Mouse (Mus musculus): ENCODE data around the gene Atp8b4. TPM values are rescaled to one million over a fixed set of nuclear protein-coding genes. Genes with fewer than 3 reads are reported as not detected.

Gene Atp8b4
- polyA plus RNA-seq, 1 experiment from 2014 or later: 1.3 TPM

DNA sequence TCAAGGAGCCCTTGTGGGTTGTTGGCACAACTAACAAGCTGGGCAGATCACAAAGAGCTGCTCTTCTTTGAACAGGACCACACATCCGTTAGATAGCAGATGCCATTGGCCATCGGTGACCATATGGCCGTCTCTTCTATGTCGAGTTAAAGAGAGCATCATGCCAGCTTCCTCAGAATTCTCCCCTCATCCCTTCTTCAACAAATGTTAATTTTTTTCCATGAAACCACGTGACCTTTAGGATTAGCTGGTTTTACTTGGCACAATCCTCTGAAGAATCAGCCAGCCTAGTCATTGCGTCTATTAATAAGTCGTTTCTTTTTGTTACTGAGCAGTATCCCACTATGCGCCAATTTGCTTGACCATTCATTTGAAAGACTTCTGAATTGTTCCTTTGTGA, 75.8 kb downstream of the Atp8b4 start:
- 76% methylated on average over 8 of the region's 8 CpGs for WGBS
- no peaks in the 10 kb centered on the region for H3K9me3 ChIP-seq
- ATAC-seq (ENCODE audit: insufficient read depth, low FRiP score, low read depth): no peak

DNA sequence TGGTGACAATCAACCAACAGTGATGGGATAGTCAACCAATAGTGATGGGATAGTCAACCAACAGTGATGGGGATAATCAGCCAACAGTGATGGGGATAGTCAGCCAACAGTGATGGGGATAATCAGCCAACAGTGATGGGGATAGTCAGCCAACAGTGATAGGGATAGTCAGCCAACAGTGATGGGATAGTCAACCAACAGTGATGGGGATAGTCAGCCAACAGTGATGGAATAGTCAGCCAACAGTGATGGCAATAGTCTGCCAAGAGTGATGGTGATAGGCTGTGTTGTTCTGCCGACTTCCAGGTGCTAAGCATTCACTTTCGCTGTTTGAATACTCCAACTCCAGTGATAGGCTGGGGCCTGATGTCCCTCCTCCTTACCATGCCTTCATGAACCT, 79.6 kb downstream of the Atp8b4 start:
- Histone ChIP-seq H3K27me3 (replicated peaks) (no peaks in the 10 kb centered on the region), H3K4me1 (no peaks in the 10 kb centered on the region), H3K9me3 (no peaks in the 10 kb centered on the region), H3K9ac (no peak overlapping the region), H3K27ac (no peak overlapping the region), H3K36me3 (no peaks in the 10 kb centered on the region), H3K4me2 (no peak overlapping the region), H3K4me3 (replicated peaks) (no peak overlapping the region)
- no peak for ATAC-seq (ENCODE audit: insufficient read depth, low FRiP score, low read depth)
- WGBS: 85% methylated on average over 2 of the region's 2 CpGs

More for the DNA sequence above, 75.8 kb downstream of the Atp8b4 start:
- no peak overlapping the region for H3K27ac ChIP-seq
- no peak overlapping the region for H3K9ac ChIP-seq
- no peaks in the 10 kb centered on the region for H3K4me1 ChIP-seq
- no peak overlapping the region for H3K4me2 ChIP-seq
- no peak overlapping the region for H3K4me3 ChIP-seq (replicated peaks)
- no peaks in the 10 kb centered on the region for H3K27me3 ChIP-seq (replicated peaks)
- H3K36me3 ChIP-seq: no peaks in the 10 kb centered on the region

DNA sequence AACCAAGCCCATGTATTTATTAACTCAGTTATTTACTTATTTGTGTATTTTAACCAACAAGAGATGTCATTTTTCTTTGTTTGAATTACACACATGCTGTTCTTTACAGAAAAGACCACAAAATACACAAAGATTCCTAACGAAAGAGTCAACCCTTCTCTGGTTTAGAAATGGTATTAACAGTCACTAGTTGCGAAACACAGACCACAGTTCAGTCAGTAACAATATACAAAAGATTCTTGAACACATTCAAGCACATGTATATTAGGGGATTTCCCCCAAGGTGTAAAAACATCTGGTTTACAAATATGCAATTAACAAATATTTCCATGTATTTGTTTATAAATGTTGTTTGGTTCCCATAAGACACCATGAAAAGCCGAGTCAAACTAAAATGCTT, 81.6 kb downstream of the Atp8b4 start:
- Histone ChIP-seq H3K27ac (no peak overlapping the region), H3K4me3 (replicated peaks) (no peak overlapping the region), H3K9me3 (no peaks in the 10 kb centered on the region), H3K27me3 (replicated peaks) (no peaks in the 10 kb centered on the region), H3K36me3 (no peaks in the 10 kb centered on the region), H3K9ac (no peak overlapping the region), H3K4me2 (no peak overlapping the region), H3K4me1 (no peaks in the 10 kb centered on the region)
- 82% methylated on average over 3 of the region's 3 CpGs for WGBS
- no peak for ATAC-seq (ENCODE audit: insufficient read depth, low FRiP score, low read depth)

- Histone ChIP-seq H3K4me1 (no peaks in the 10 kb centered on the region), H3K4me3 (replicated peaks) (no peak overlapping the region), H3K27me3 (replicated peaks) (no peaks in the 10 kb centered on the region), H3K9me3 (no peaks in the 10 kb centered on the region), H3K27ac (no peak overlapping the region), H3K36me3 (no peaks in the 10 kb centered on the region), H3K9ac (no peak overlapping the region), H3K4me2 (no peak overlapping the region)
- no peak for ATAC-seq (ENCODE audit: insufficient read depth, low FRiP score, low read depth)
- 66% methylated on average over 2 of the region's 2 CpGs for WGBS
Observed at GRCm38 (mm10) chr2:126416772-126417171, 83.7 kb downstream of the Atp8b4 start.

GRCm38 (mm10) chr2:126415981-126416380, 84.5 kb downstream of the Atp8b4 start:
- Histone ChIP-seq H3K27ac (no peak overlapping the region), H3K4me1 (no peaks in the 10 kb centered on the region), H3K9ac (no peak overlapping the region), H3K27me3 (replicated peaks) (no peaks in the 10 kb centered on the region), H3K9me3 (no peaks in the 10 kb centered on the region), H3K4me2 (no peak overlapping the region), H3K4me3 (replicated peaks) (no peak overlapping the region), H3K36me3 (no peaks in the 10 kb centered on the region)
- WGBS: 73% methylated on average over 4 of the region's 4 CpGs
- no peak for ATAC-seq (ENCODE audit: insufficient read depth, low FRiP score, low read depth)

- H3K36me3 ChIP-seq: no peaks in the 10 kb centered on the region
- H3K9me3 ChIP-seq: no peaks in the 10 kb centered on the region
- H3K4me2 ChIP-seq: no peak overlapping the region
- H3K4me1 ChIP-seq: no peaks in the 10 kb centered on the region
- ATAC-seq (ENCODE audit: insufficient read depth, low FRiP score, low read depth): no peak
- no peak overlapping the region for H3K9ac ChIP-seq
- H3K27me3 ChIP-seq (replicated peaks): no peaks in the 10 kb centered on the region
- no peak overlapping the region for H3K27ac ChIP-seq
- no peak overlapping the region for H3K4me3 ChIP-seq (replicated peaks)
Observed at GRCm38 (mm10) chr2:126412759-126413158, 87.7 kb downstream of the Atp8b4 start.

DNA sequence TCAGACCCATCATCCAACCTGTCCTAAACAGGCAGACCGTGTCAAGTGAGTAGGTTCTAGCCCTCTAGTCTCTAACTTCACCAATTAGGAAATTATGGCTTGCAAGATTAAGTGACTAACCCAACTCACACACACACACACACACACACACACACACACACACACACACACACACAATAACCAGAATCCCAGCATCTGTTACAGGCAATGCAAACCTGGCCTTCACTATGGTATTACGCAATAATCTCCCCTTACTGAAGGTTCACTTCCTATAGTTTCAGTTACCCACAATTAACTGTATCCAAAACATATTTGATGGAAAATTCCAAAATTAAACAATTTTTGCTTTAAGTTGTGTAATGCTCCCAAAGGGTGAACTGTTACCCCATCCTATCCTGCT, 101.0 kb downstream of the Atp8b4 start:
- no peak for ATAC-seq (ENCODE audit: insufficient read depth, low FRiP score, low read depth)
- Histone ChIP-seq H3K9me3 (no peaks in the 10 kb centered on the region), H3K4me3 (replicated peaks) (no peak overlapping the region), H3K27ac (no peak overlapping the region), H3K4me1 (no peaks in the 10 kb centered on the region), H3K4me2 (no peak overlapping the region), H3K27me3 (replicated peaks) (no peaks in the 10 kb centered on the region), H3K36me3 (no peaks in the 10 kb centered on the region), H3K9ac (no peak overlapping the region)
- WGBS: 92% methylated on average over 2 of the region's 2 CpGs

DNA sequence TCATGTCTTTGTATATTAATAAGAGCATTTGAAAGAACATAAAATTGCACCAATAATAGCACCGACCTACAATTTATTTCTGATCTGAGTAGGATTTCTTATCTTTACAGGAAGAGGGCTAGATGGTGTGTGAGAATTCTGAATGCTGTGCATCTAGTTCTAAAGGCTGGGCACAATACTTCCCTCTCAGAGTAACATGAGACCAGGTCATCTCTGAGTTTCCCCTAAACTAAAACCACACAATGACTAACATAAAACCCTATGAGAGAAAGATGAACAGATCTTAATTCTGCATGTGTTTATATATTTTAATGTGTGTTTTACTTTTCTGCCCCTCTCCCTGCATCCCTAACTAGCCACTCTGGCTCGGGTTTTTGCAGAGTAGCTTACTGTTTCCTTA, 101.5 kb downstream of the Atp8b4 start:
- ATAC-seq (ENCODE audit: insufficient read depth, low FRiP score, low read depth): no peak
- no peaks in the 10 kb centered on the region for H3K27me3 ChIP-seq (replicated peaks)
- H3K4me2 ChIP-seq: no peak overlapping the region
- no peaks in the 10 kb centered on the region for H3K9me3 ChIP-seq
- 65% methylated on average over 2 of the region's 2 CpGs for WGBS
- H3K36me3 ChIP-seq: no peaks in the 10 kb centered on the region
- no peak overlapping the region for H3K27ac ChIP-seq
- H3K4me3 ChIP-seq (replicated peaks): no peak overlapping the region
- H3K4me1 ChIP-seq: no peaks in the 10 kb centered on the region
- no peak overlapping the region for H3K9ac ChIP-seq

GRCm38 (mm10) chr2:126398216-126398615, 102.3 kb downstream of the Atp8b4 start:
- no peaks in the 10 kb centered on the region for H3K4me1 ChIP-seq
- H3K4me3 ChIP-seq (replicated peaks): no peak overlapping the region
- H3K9ac ChIP-seq: no peak overlapping the region
- ATAC-seq (ENCODE audit: insufficient read depth, low FRiP score, low read depth): no peak
- H3K9me3 ChIP-seq: no peaks in the 10 kb centered on the region
- WGBS: 59% methylated on average over 2 of the region's 2 CpGs
- no peak overlapping the region for H3K4me2 ChIP-seq
- no peaks in the 10 kb centered on the region for H3K36me3 ChIP-seq
- no peaks in the 10 kb centered on the region for H3K27me3 ChIP-seq (replicated peaks)
- no peak overlapping the region for H3K27ac ChIP-seq

- H3K9ac ChIP-seq: no peak overlapping the region
- H3K9me3 ChIP-seq: no peaks in the 10 kb centered on the region
- ATAC-seq (ENCODE audit: insufficient read depth, low FRiP score, low read depth): no peak
- no peaks in the 10 kb centered on the region for H3K36me3 ChIP-seq
- no peak overlapping the region for H3K4me3 ChIP-seq (replicated peaks)
- no peak overlapping the region for H3K27ac ChIP-seq
- H3K4me2 ChIP-seq: no peak overlapping the region
- no peaks in the 10 kb centered on the region for H3K27me3 ChIP-seq (replicated peaks)
- 46% methylated on average over 8 of the region's 8 CpGs for WGBS
- H3K4me1 ChIP-seq: no peaks in the 10 kb centered on the region
Observed at GRCm38 (mm10) chr2:126397513-126397912, 103.0 kb downstream of the Atp8b4 start.

DNA sequence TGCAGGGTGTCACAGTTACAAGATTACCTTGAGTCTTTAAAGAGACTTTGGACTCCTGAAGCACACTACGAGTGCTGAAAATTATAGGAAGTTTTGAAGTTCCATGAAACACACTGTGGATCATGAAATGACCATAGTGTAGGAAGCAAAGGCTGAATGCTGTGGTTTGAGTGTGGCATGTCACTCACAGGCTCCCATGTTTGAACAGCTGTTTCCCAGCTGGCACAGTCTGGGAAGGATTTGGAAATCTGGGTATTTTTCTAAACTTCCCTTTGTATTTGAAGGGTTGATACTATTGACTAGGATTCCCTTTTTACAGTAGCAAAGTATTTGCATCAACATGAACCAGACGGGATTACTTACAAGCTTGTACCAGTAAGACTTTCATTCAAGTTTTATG, 105.5 kb downstream of the Atp8b4 start:
- ATAC-seq (ENCODE audit: insufficient read depth, low FRiP score, low read depth): no peak
- no peaks in the 10 kb centered on the region for H3K9me3 ChIP-seq
- H3K4me3 ChIP-seq (replicated peaks): no peak overlapping the region
- no peaks in the 10 kb centered on the region for H3K27me3 ChIP-seq (replicated peaks)
- 77% methylated on average over 2 of the region's 2 CpGs for WGBS
- no peak overlapping the region for H3K4me2 ChIP-seq
- no peaks in the 10 kb centered on the region for H3K36me3 ChIP-seq
- no peak overlapping the region for H3K9ac ChIP-seq
- H3K27ac ChIP-seq: no peak overlapping the region
- no peaks in the 10 kb centered on the region for H3K4me1 ChIP-seq

DNA sequence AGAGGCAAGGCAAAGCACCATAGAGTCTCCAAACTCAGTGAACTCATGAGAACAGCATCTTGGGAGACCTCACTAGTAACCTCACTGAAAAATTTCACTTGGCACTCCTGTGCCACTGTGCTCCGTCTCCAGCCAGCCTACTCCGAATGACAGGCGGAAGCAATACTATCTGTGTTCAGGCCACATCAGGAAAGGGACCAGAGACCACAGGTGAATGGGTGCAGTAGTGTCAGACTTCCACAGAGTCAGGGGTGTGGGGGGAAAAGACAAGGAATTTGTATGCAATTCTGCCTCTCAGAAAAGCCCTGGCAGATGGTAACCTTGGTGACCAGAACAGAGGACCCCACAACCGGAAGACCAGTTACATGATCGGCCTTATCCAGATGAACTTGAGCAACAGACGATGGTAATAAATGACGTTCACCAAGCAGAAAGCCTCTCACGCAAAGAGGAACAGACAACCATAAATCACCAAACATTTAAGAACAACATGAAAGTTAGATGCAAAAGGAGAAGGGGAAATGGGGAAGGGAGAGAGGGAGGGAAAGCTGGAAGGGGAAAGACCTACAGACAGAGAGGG, 112.9 kb downstream of the Atp8b4 start:
- no peak for ATAC-seq (ENCODE audit: insufficient read depth, low FRiP score, low read depth)

GRCm38 (mm10) chr2:126386056-126386455, 114.4 kb downstream of the Atp8b4 start:
- Histone ChIP-seq H3K9me3 (no peaks in the 10 kb centered on the region), H3K27ac (no peak overlapping the region), H3K4me2 (no peak overlapping the region), H3K4me1 (no peaks in the 10 kb centered on the region), H3K4me3 (replicated peaks) (no peak overlapping the region), H3K9ac (no peak overlapping the region), H3K36me3 (no peaks in the 10 kb centered on the region), H3K27me3 (replicated peaks) (no peaks in the 10 kb centered on the region)
- ATAC-seq (ENCODE audit: insufficient read depth, low FRiP score, low read depth): no peak

More for the DNA sequence above, 112.9 kb downstream of the Atp8b4 start:
- no peak overlapping the region for H3K9ac ChIP-seq
- no peaks in the 10 kb centered on the region for H3K27me3 ChIP-seq (replicated peaks)
- no peaks in the 10 kb centered on the region for H3K4me1 ChIP-seq
- H3K27ac ChIP-seq: no peak overlapping the region
- no peaks in the 10 kb centered on the region for H3K9me3 ChIP-seq
- H3K36me3 ChIP-seq: no peaks in the 10 kb centered on the region
- no peak overlapping the region for H3K4me3 ChIP-seq (replicated peaks)
- 57% methylated on average over 8 of the region's 8 CpGs for WGBS
- no peak overlapping the region for H3K4me2 ChIP-seq

Data from stomach, embryonic 15.5 days (tissue).